Mouse (Mus musculus) lung, embryonic 15.5 days (tissue): ENCODE results near the gene Nfkbie. TPM values are rescaled to one million over a fixed set of nuclear protein-coding genes. Genes with fewer than 3 reads are reported as not detected.
A peak's percentile ranks its signal among the peaks of the same experiment; 100 is the strongest.

Experiments used
- ATAC-seq: fragments of 200-750 bp; cut with Nextera tagmentation; 2 replicates; pipeline ENCODE4 v1.8.0; 2017; ENCODE audit warnings: moderate number of reproducible peaks, borderline replicate concordance; ENCODE audit not compliant: low FRiP score, low TSS enrichment; ENCODE audit errors: extremely low read depth
- H3K27ac ChIP-seq: fragments of 300-500 bp; sonication (generic); 2 replicates; pipeline ENCODE4 v1.5.1; 2015; ENCODE audit warnings: moderate library complexity, mild to moderate bottlenecking, inconsistent platforms
- H3K27me3 ChIP-seq: fragments of 300-500 bp; sonication (generic); 2 replicates; pipeline ENCODE4 v1.6.1; 2015; ENCODE audit warnings: inconsistent platforms
- H3K36me3 ChIP-seq: fragments of 300-500 bp; sonication (generic); 2 replicates; pipeline ENCODE4 v1.6.1; 2015; ENCODE audit warnings: inconsistent platforms
- H3K4me1 ChIP-seq: fragments of 300-500 bp; sonication (generic); 2 replicates; pipeline ENCODE4 v1.6.1; 2015; ENCODE audit warnings: inconsistent platforms
- H3K4me2 ChIP-seq: fragments of 300-500 bp; sonication (generic); 2 replicates; pipeline ENCODE4 v1.6.1; 2015; ENCODE audit warnings: inconsistent platforms, mild to moderate bottlenecking, moderate library complexity
- H3K4me3 ChIP-seq: fragments of 300-500 bp; sonication (generic); 2 replicates; pipeline ENCODE4 v1.5.1; 2015; ENCODE audit warnings: mild to moderate bottlenecking, inconsistent platforms
- H3K9ac ChIP-seq: fragments of 300-500 bp; sonication (generic); 2 replicates; pipeline ENCODE4 v1.6.1; 2015; ENCODE audit warnings: inconsistent platforms
- H3K9me3 ChIP-seq: fragments of 300-500 bp; sonication (generic); 2 replicates; pipeline ENCODE4 v1.6.1; 2016; ENCODE audit warnings: inconsistent platforms
- WGBS: fragments of 180-500 bp; shearing (Covaris S2); methylation state at CpG from one replicate; pipeline ENCODE4 v1.1.7; 2015; 5-methylcytosine and 5-hydroxymethylcytosine counted together
- polyA plus RNA-seq: library from polyadenylated mRNA; unstranded; fragments of >200 nt; fragmentation: Nextera tagmentation; extraction: Ambion mirVana; gene quantifications from 2 replicates; pipeline ENCODE4 v1.2.1, GENCODE M21; 2015

The Nfkbie gene
- polyA plus RNA-seq, 1 experiment from 2014 or later = 5.0 TPM

DNA sequence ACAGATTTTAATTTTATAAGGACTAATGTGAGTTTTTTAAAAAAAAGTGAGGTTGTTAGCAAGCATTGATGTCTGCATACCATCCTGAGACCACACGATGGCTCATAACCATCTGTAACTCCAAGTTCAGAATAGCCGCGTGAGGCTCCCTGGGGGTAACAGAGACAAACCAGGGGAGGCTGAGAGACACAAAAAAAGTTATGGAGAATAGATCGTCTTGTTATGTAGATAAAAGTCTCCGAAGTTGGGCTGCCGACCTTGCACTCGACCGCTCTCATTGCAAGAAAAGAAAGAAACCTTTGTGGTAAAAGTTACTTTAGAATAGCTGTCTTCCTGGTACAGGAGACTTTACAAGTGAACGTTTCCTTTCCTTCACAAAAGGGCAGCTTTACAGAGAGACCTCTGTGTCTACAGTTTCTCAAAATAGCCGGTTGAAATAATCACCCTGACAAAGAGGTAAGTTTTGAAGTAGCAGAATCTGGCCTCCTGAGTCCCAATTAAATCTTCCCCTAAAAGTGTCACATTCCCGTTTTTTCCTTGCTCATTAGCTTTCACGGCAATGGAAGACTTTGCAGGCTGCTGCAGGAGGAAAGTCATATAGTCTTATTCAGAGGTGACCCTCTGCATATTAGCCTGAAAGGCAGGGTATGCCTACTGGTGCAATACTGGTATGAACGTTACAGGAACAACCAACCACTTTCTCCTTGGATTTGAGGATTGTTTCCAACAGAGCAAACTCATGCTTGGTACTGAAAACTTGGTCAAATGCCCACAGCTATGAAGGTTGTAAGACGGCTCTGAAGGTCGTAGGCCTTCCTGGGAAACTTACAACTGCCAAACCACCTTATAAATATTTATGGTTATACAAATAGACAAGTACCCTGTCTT is 51.7 kb downstream of the Nfkbie start:
- no peak overlapping the region for H3K4me2 ChIP-seq
- no peaks in the 10 kb centered on the region for H3K36me3 ChIP-seq
- no peak overlapping the region for H3K27ac ChIP-seq
- no peak overlapping the region for H3K9ac ChIP-seq
- no peak for ATAC-seq
- H3K4me1 ChIP-seq = peaks cover 8% of the 10 kb centered on the region
- WGBS = 70% methylated on average over 15 of the region's 15 CpGs
- no peaks in the 10 kb centered on the region for H3K9me3 ChIP-seq
- no peaks in the 10 kb centered on the region for H3K27me3 ChIP-seq
- H3K4me3 ChIP-seq = no peak overlapping the region

DNA sequence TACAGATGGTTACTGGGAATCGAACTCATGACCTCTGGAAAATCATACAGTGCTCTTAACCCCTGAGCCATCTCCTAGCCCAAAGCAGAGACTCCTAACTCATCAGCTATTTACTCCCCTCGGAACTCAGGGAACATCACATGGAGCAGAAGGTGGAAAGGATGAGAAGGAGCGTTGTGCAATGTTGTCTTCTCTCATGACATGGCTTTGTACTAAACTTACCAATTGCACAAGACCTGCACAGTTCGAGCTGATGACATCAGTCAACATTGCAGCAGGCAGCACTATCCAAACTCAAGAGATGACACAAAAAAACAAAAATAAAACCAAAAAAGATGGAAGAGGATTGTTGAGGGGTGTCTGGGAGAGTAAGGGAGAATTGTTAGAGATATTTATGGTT is 52.9 kb downstream of the Nfkbie start:
- ATAC-seq = no peak
- Histone ChIP-seq H3K9ac (no peak overlapping the region), H3K27me3 (no peaks in the 10 kb centered on the region), H3K9me3 (no peaks in the 10 kb centered on the region), H3K4me3 (no peak overlapping the region), H3K4me1 (peaks cover 8% of the 10 kb centered on the region), H3K4me2 (no peak overlapping the region), H3K36me3 (no peaks in the 10 kb centered on the region), H3K27ac (no peak overlapping the region)
- WGBS = 87% methylated on average over 4 of the region's 4 CpGs

DNA sequence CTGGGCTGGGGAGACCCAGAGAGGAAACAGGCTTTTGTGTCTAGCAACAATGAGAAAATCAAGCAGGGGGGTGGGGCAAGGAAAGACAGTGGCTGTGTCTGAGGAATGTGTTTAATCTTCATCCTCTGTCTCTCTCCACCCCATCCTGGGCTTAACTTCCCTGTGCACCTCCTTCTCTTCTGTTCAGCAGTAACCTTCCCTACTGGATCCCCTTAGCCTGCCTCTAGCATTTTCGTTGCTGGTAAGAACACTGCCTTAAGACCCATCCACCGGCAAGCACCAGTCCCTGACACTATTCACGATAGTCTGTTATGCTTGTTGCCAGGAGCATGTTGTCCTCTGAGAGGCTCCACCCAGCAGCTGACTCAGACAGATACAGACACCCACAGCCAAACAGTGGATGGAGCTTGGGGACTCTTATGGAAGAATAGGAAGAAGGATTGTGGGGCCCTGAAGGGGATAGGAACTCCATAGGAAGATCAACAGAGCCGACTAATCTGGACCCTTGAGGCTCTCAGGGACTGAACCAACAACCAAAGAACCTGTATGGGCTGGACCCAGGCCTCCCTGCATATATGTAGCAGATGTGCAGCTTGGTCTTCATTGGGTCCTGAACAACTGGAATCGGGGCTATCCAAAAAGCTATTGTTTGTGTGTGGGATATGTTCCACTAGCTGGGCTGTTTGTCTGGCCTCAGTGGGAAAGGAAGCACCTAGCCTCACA is 54.8 kb downstream of the Nfkbie start:
- peak; percentile 57; the same call in 1 of the 2 replicates for ATAC-seq
- Histone ChIP-seq H3K9me3 (no peaks in the 10 kb centered on the region), H3K4me3 (no peak overlapping the region), H3K4me2 (no peak overlapping the region; the same call in 1 of the 2 replicates), H3K9ac (no peak overlapping the region), H3K27ac (peak overlapping the region; percentile 65), H3K4me1 (peaks cover 8% of the 10 kb centered on the region), H3K36me3 (no peaks in the 10 kb centered on the region), H3K27me3 (no peaks in the 10 kb centered on the region)
- WGBS = 26% methylated on average over 5 of the region's 5 CpGs

DNA sequence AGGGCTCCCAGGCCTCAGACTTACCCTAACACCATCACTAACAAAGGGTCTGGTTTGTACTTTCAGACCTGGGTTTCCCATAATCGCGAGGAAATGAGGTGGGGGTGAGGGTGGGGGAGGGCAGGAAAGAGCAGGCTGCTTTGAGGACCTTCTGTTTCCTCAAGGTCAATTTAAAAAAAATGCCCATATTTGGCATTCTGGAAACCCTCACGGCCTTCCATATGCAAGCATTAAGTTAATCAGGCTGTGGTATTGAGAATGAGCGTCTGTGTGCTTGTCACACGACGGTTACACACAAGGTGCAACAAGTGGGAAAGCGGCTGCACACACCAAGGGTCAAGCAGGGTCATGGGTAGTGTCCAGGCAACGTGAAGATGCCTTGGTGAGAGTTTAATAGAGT is 56.5 kb downstream of the Nfkbie start:
- ATAC-seq = no peak
- Histone ChIP-seq H3K27me3 (no peaks in the 10 kb centered on the region), H3K27ac (no peak overlapping the region), H3K9ac (no peak overlapping the region), H3K36me3 (no peaks in the 10 kb centered on the region), H3K9me3 (no peaks in the 10 kb centered on the region), H3K4me1 (peaks cover 8% of the 10 kb centered on the region), H3K4me2 (no peak overlapping the region), H3K4me3 (no peak overlapping the region)
- WGBS = 59% methylated on average over 8 of the region's 8 CpGs

Other genes starting within 250 kb of the Nfkbie start
- 59.2 and 61.1 TPM in 2 replicates for gene Cdc5l, start 122.0 kb upstream of the Nfkbie start, polyA plus RNA-seq
- gene Spats1, start 80.3 kb upstream of the Nfkbie start, polyA plus RNA-seq = 0.48 and 0.52 TPM in 2 replicates
- 20.6 and 21.0 TPM in 2 replicates for gene Aars2, start 48.9 kb upstream of the Nfkbie start, polyA plus RNA-seq
- 0.82 and 0.94 TPM in 2 replicates for gene Tcte1, start 32.3 kb upstream of the Nfkbie start, polyA plus RNA-seq
- gene Tmem151b, start 6.0 kb upstream of the Nfkbie start, polyA plus RNA-seq = 1.7 and 2.0 TPM in 2 replicates
- 137 and 141 TPM in 2 replicates for gene Slc35b2, start 8.2 kb downstream of the Nfkbie start, polyA plus RNA-seq
- 1,572 and 1,619 TPM in 2 replicates for gene Hsp90ab1, start 17.6 kb downstream of the Nfkbie start, polyA plus RNA-seq
- 92.1 and 103 TPM in 2 replicates for gene Slc29a1, start 43.9 kb downstream of the Nfkbie start, polyA plus RNA-seq
- gene Mymx, start 46.4 kb downstream of the Nfkbie start, polyA plus RNA-seq = 0.36 and 0.41 TPM in 2 replicates
- gene Capn11, start 103.6 kb downstream of the Nfkbie start, polyA plus RNA-seq = 0.31 and 0.41 TPM in 2 replicates
- gene Mrpl14, start 130.6 kb downstream of the Nfkbie start, polyA plus RNA-seq = 169 and 180 TPM in 2 replicates
- gene Tmem63b, start 131.2 kb downstream of the Nfkbie start, polyA plus RNA-seq = 41.3 and 48.0 TPM in 2 replicates
- not detected in 2 replicates for gene 1600014C23Rik, start 178.1 kb downstream of the Nfkbie start, polyA plus RNA-seq